Mouse (Mus musculus): Measurements from ENCODE around the gene Micu1.

The Micu1 gene

DNA sequence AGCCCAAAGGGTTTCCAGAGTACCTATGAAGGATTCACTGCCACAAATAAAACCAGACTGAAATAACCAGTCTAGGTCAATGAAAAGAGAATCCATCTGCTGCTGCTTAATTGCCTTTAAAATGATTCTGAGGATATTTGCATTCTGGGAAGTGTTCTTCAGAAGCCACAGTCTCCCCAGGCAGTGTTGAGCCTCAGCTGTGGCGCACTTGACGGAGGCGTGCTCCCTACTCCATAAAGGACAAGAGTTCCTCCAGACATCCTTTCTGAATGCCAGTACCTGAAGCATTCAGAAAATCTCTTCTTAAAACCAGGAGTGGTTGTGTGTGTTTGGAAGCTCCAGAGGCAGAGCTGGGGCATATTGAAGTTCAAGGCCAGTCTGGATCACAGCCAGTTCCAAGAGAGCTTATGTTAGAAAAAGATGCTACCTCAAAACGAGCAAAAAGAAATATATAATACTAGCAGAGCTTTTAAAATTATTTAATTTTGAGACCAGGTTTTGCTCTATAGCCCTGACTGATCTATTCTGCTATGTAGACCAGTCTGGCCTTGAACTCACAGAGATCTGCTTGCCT, 75.9 kb downstream of the Micu1 start:
- DNase-seq (ENCODE audit: low read depth), result no peak

GRCm38 (mm10) chr10:59780698-59781097, 78.4 kb downstream of the Micu1 start:
- DNase-seq (ENCODE audit: low read depth), result no peak

GRCm38 (mm10) chr10:59781205-59781931, 79.1 kb downstream of the Micu1 start:
- no peak for DNase-seq (ENCODE audit: low read depth)

DNA sequence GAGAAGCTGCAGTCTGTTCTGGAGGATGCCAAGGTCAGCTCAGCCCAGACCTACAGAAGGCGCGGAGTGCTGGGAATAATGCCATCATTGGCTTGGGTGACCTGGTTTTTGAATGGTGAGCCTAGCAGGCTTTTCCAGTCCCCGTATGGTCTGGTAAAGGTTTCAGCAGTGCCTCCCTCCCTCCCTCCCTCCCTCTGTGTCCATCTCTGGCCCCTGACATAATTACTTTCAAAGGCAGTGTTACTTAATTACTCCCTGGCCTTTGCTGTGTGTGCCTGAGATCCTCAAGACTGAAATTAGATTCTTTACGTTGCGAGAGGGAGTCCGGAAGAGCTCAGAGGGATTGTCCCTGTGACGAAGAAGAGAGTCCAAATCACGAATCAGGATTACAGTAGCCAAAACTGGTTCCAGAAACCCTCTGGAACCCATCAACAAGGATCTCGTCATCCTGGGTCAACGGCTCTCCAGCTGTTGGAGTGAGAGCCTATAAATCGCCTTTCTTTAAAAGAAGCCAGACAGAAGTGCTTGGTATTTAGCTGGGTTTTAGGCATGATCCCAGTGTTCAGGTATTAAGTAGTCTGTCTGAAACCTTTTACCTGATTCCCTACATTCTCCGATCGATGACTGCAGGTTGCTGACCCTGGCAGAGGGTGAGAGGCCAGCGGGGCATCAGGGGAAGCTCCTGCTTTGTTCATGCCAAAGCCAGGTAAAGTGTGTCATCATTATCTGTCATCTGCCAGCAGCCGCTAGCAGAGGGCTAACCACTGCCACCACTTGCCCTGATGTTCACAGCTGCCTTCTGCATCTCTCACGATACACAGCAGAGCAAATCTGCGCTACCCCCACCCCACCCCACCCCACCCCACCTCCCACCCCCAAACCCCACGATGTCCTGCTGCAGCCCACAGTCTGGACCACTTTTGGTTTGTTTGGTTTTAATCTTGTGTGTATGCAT, 82.7 kb downstream of the Micu1 start:
- DNase-seq (ENCODE audit: low read depth), result no peak

GRCm38 (mm10) chr10:59786289-59786688, 84.0 kb downstream of the Micu1 start:
- DNase-seq (ENCODE audit: low read depth), result peak; percentile 16

DNA sequence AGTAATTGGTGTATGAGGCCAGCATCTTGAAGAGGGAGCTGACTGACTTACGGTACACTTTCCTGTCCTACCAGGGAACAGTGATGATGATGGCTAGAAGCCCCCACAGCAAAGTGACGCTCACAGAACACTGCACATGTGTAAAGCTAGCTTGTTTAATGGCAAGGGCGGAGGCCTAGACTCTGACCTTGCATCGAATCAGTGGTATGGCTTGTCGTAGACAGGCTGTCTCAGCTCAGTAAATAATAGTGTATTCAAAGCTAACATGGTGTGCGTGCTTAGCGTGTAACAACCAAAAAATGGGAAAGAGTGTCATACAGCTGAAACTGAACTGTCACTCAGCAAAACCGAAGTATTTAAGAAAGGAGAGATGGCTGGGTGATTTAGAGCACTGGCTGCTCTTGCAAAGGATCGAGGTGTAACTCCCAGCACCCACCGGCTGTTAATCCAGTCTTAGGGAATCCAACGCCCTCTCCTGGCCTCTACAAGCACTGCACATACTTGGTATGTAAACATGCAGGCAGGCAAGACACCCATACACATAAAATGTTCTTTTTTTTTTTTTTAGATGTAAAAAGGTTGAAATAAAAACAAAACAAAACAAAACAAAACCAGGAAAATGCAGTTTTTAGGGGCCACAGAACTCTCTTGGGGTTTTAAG, 85.0 kb downstream of the Micu1 start:
- DNase-seq (ENCODE audit: low read depth), result peak; percentile 45

DNA sequence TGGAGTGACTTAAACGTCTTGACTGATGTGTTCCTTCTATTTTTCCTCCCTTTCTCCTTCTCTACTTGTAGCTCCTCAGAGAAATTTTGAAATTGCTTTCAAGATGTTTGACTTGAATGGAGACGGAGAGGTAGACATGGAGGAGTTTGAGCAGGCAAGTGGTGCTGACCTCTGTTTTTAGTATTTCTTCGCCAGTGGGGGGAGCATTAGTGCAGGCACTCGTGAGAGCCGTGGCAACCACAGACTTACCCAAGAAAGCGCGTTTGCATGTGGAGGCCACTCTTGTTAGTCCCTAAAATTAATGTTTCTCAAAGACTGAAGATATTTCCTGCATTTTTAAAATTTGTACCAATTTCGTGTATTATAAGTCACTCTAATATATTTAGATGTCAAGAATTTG, 85.6 kb downstream of the Micu1 start:
- DNase-seq (ENCODE audit: low read depth), result no peak

GRCm38 (mm10) chr10:59790291-59790929, 88.1 kb downstream of the Micu1 start:
- DNase-seq (ENCODE audit: low read depth), result no peak

DNA sequence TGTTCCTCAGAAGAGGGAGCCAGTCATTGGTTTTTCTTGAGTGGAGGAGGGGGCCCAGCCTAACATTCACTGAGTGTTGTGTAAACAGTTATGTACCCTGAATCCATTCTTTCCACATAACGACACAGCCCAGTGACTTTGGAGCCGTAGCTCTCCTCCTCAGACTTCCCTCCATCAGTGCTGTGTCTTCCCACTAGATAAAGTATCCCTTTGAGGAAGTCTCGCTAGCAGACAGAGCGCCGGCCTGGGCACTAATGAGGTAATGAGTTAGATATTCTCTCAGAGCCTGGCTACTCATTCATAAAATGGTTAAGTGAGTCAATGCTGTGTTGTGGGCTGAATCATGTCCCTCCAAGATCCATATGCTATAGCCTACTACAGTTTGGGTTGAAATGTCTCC, 89.6 kb downstream of the Micu1 start:
- no peak for DNase-seq (ENCODE audit: low read depth)

- no peak for DNase-seq (ENCODE audit: low read depth)
Measured at GRCm38 (mm10) chr10:59792575-59793176, 90.4 kb downstream of the Micu1 start.

DNA sequence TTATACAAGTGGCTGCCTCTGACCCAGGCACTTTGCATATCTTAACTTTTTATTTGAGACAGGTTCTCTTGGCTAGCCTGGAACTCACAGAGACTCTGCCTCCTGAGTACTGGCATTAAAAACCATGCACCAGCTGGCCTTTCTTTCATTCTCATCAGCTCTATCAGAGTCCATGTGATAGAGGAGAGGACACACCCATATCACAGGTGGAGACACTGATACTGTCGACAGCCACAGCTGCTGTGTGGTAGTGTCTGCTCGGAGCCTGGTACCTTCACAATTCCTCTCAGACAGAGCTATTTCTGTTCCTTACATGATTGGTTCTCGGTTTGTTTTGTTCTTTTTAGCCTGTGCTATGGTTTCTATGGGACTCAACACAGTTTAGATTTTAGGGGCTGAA, 91.2 kb downstream of the Micu1 start:
- DNase-seq (ENCODE audit: low read depth), result no peak

GRCm38 (mm10) chr10:59795085-59795484, 92.8 kb downstream of the Micu1 start:
- DNase-seq (ENCODE audit: low read depth), result no peak

DNA sequence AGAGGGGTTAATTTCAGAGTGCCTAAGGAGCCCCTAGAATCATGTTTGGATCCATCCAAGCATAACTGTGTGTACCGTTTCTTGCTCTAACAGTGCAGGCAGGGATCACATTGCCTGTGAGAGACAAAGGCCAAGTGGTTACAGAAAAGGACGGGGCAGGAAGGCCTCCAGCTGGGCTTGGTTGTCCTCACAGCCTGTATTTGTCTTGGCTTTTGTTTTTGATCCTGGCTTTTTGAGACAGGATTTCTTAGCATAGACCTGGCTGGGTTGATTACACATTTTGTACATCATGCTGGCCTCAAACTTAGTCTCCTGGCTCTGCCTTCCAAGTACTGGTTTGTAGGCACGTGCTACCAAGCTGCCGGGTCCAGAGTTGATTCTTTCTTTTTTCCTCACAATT, 93.6 kb downstream of the Micu1 start:
- DNase-seq (ENCODE audit: low read depth), result no peak

- no peak for DNase-seq (ENCODE audit: low read depth)
Measured at GRCm38 (mm10) chr10:59798371-59798770, 96.1 kb downstream of the Micu1 start.

DNA sequence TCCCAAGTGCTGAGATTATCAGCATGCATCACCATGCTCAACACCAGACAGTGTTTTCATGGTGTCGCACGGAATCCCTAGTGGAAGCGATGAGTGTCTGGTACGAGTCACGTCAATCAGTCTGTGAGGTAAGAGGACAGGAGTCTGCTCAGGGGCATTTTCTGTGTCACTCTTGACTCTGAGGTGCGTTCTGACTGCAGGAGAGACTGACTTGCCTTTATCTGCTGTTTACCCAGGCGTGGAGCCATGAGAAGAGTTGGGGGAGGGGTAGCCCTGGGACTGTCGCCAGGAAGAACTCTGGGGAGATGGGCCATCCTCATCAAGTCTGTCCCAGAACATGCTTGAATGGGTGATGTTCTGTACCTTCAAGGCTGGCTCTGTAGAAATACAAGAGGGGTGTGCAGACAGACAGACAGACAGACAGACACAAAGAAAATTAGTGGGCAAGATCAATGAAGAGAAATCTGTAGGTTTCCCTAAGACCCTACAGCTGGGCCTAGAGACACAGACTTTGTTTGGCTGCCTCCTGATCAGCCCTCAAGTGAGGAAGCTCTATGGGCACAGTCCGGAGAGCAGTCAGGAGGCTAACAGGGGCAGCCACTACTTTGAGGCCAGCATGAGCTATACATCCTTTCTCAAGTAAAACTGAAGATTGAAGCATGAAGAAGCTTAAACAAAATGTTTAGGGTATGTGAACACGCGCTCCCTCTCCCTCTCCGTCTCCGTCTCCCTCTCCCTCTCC, 97.2 kb downstream of the Micu1 start:
- no peak for DNase-seq (ENCODE audit: low read depth)

- no peak for DNase-seq (ENCODE audit: low read depth)
Measured at GRCm38 (mm10) chr10:59800159-59800558, 97.9 kb downstream of the Micu1 start.

- no peak for DNase-seq (ENCODE audit: low read depth)
Measured at GRCm38 (mm10) chr10:59800826-59801501, 98.7 kb downstream of the Micu1 start.

GRCm38 (mm10) chr10:59808677-59809076, 106.4 kb downstream of the Micu1 start:
- DNase-seq (ENCODE audit: low read depth), result no peak

GRCm38 (mm10) chr10:59809991-59810574, 107.8 kb downstream of the Micu1 start:
- no peak for DNase-seq (ENCODE audit: low read depth)

- DNase-seq (ENCODE audit: low read depth), result no peak
Measured at GRCm38 (mm10) chr10:59812939-59813338, 110.7 kb downstream of the Micu1 start.
